Comparison of ENCODE assay signal across 10 mouse cellular contexts in genomic region chr12:100278358-100278757, GRCm38 (mm10).
DNase-seq lines count a peak whose midpoint lies in the region; ATAC-seq and TF ChIP-seq lines count a peak whose summit lies in the region.
"Had no signal": no experiment of that assay in that cellular context is flagged by ENCODE, and none has a peak within 500 bp of the region (broad histone marks: within the 10 kb centered on the region; RNA-seq: fewer than 3 reads in every experiment).

No protein-coding gene starts in this region.

- ATAC-seq in heart, embryonic 11.5 days (replicated peaks; ENCODE audit: insufficient number of reproducible peaks, low FRiP score, low TSS enrichment): no peak
- no peak for ATAC-seq in lung, postnatal 0 days

- no peaks in the 10 kb centered on the region for H3K27me3 ChIP-seq in heart, embryonic 11.5 days (ENCODE audit: control insufficient read depth, insufficient read depth, low read length)
- H3K27me3 ChIP-seq in lung, postnatal 0 days (replicated peaks; ENCODE audit: insufficient read depth, low read length): no peaks in the 10 kb centered on the region; the same call in 1 of the 2 replicates
- no peaks in the 10 kb centered on the region for H3K27me3 ChIP-seq in limb, embryonic 10.5 days (ENCODE audit: low read depth, poor library complexity, severe bottlenecking)
- H3K27me3 ChIP-seq: limb, embryonic 15.5 days had no signal

- peak; percentile 95 for DNase-seq in heart, adult 11 months
- DNase-seq in lung, postnatal 0 days (ENCODE audit: low spot score): peak; percentile 42
- no peak for DNase-seq in lung, postnatal 10 days
- DNase-seq in R1 (ENCODE audit: low read depth, low spot score): peak; percentile 57
- no peak for DNase-seq in limb, embryonic 10.5 days (ENCODE audit: low spot score)
- no peak for DNase-seq in left cerebral cortex, postnatal 36 days (ENCODE audit: low spot score in 2 of 2)
- DNase-seq: adrenal gland, postnatal 25 days; kidney, postnatal 36 days had no signal

- H3K36me3 ChIP-seq in heart, embryonic 11.5 days (ENCODE audit: control insufficient read depth, insufficient read depth, low read length): no peaks in the 10 kb centered on the region
- H3K36me3 ChIP-seq in lung, postnatal 0 days (ENCODE audit: insufficient read depth, low read length): no peaks in the 10 kb centered on the region
- no peaks in the 10 kb centered on the region for H3K36me3 ChIP-seq in limb, embryonic 10.5 days
- H3K36me3 ChIP-seq: limb, embryonic 15.5 days had no signal

- 52% methylated on average over 8 of the region's 8 CpGs for WGBS in heart, embryonic 11.5 days (ENCODE audit: insufficient replicate concordance)
- WGBS in lung, postnatal 0 days: 31% methylated on average over 8 of the region's 8 CpGs
- WGBS in limb, embryonic 10.5 days: 62% methylated on average over 8 of the region's 8 CpGs

- peaks cover 19% of the 10 kb centered on the region for H3K4me1 ChIP-seq in heart, embryonic 11.5 days (ENCODE audit: control insufficient read depth, insufficient read depth, low read length)
- peaks cover 36% of the 10 kb centered on the region for H3K4me1 ChIP-seq in lung, postnatal 0 days (ENCODE audit: insufficient read depth, low read depth, low read length)
- peaks cover 32% of the 10 kb centered on the region for H3K4me1 ChIP-seq in limb, embryonic 10.5 days

- no peak for TF ChIP-seq EP300 in lung, postnatal 0 days (IDR thresholded peaks at IDR 0.05)

- no peak overlapping the region for H3K9ac ChIP-seq in heart, embryonic 11.5 days (ENCODE audit: low read depth, low read length)
- no peak overlapping the region for H3K9ac ChIP-seq in lung, postnatal 0 days (replicated peaks; ENCODE audit: low read depth)
- H3K9ac ChIP-seq: limb, embryonic 15.5 days had no signal

- TF ChIP-seq CTCF in lung, postnatal 0 days (IDR thresholded peaks at IDR 0.05): no peak

- no peak overlapping the region for H3K27ac ChIP-seq in heart, embryonic 11.5 days (ENCODE audit: low read depth, low read length)
- H3K27ac ChIP-seq in lung, postnatal 0 days (ENCODE audit: low read length): no peak overlapping the region
- H3K27ac ChIP-seq in limb, embryonic 10.5 days: peak overlapping the region; percentile 30; the same call in 1 of the 2 replicates
- H3K27ac ChIP-seq: limb, embryonic 15.5 days had no signal

- H3K4me2 ChIP-seq in heart, embryonic 11.5 days: no peak overlapping the region
- no peak overlapping the region for H3K4me2 ChIP-seq in lung, postnatal 0 days (replicated peaks; ENCODE audit: low read depth, low read length)
- H3K4me2 ChIP-seq: limb, embryonic 15.5 days had no signal

- H3K4me3 ChIP-seq in heart, embryonic 11.5 days (ENCODE audit: low read depth, low read length): no peak overlapping the region
- no peak overlapping the region for H3K4me3 ChIP-seq in lung, postnatal 0 days (ENCODE audit: low read depth, low read length)
- no peak overlapping the region for H3K4me3 ChIP-seq in limb, embryonic 10.5 days
- H3K4me3 ChIP-seq: limb, embryonic 15.5 days had no signal

- intact Hi-C loops in left cerebral cortex, postnatal 36 days (cut with DNase I): no loop called here

- H3K9me3 ChIP-seq in heart, embryonic 11.5 days (replicated peaks; ENCODE audit: control insufficient read depth, low read length): no peaks in the 10 kb centered on the region
- H3K9me3 ChIP-seq in lung, postnatal 0 days (ENCODE audit: low read length): no peaks in the 10 kb centered on the region
- no peaks in the 10 kb centered on the region for H3K9me3 ChIP-seq in limb, embryonic 10.5 days (replicated peaks)
- H3K9me3 ChIP-seq: limb, embryonic 15.5 days had no signal

Comparison
In these comparisons a context has a peak if more than half of its experiments do, and no peak if none do; other contexts are left out.
1. DNase-seq: peak in heart, adult 11 months (single experiment), lung, postnatal 0 days (single experiment) and R1 (single experiment); none in lung, postnatal 10 days (single experiment), limb, embryonic 10.5 days (single experiment) and left cerebral cortex, postnatal 36 days (0 of 2).